Mouse (Mus musculus) liver, embryonic 13.5 days (tissue): ENCODE measurements around the gene Nek8. TPM values are rescaled to one million over a fixed set of nuclear protein-coding genes. Genes with fewer than 3 reads are reported as not detected.
A peak's percentile ranks its signal among the peaks of the same experiment; 100 is the strongest.

Experiments
- ATAC-seq: fragments of 200-750 bp; cut with Nextera tagmentation; 2 replicates; pipeline ENCODE4 v1.8.0; 2017; ENCODE audit warnings: low read depth, mild to moderate bottlenecking, moderate number of reproducible peaks, moderate library complexity
- DNase-seq: peaks from one replicate; pipeline ENCODE4 v3.0.0; 2022
- H3K27ac ChIP-seq: fragments of 300-500 bp; sonication (generic); 2 replicates; pipeline ENCODE4 v1.5.1; 2015; ENCODE audit warnings: moderate library complexity, mild to moderate bottlenecking, inconsistent platforms
- H3K27me3 ChIP-seq: fragments of 300-500 bp; sonication (generic); 2 replicates; pipeline ENCODE4 v1.6.1; 2015; ENCODE audit warnings: mild to moderate bottlenecking, inconsistent platforms
- H3K36me3 ChIP-seq: fragments of 300-500 bp; sonication (generic); 2 replicates; pipeline ENCODE4 v1.6.1; 2015; ENCODE audit warnings: mild to moderate bottlenecking, inconsistent platforms
- H3K4me1 ChIP-seq: fragments of 300-500 bp; sonication (generic); replicated peaks from 2 replicates; pipeline ENCODE4 v1.6.1; 2015; ENCODE audit warnings: inconsistent platforms
- H3K4me2 ChIP-seq: fragments of 300-500 bp; sonication (generic); 2 replicates; pipeline ENCODE4 v1.6.1; 2015; ENCODE audit warnings: inconsistent platforms, mild to moderate bottlenecking, moderate library complexity
- H3K4me3 ChIP-seq: fragments of 300-500 bp; sonication (generic); replicated peaks from 2 replicates; pipeline ENCODE4 v1.5.1; 2015; ENCODE audit warnings: mild to moderate bottlenecking, inconsistent platforms
- H3K9ac ChIP-seq: fragments of 300-500 bp; sonication (generic); 2 replicates; pipeline ENCODE4 v1.6.1; 2015; ENCODE audit warnings: mild to moderate bottlenecking, inconsistent platforms
- H3K9me3 ChIP-seq: fragments of 300-500 bp; sonication (generic); replicated peaks from 2 replicates; pipeline ENCODE4 v1.6.1; 2016; ENCODE audit warnings: inconsistent platforms
- WGBS: fragments of 180-500 bp; shearing (Covaris S2); methylation state at CpG from one replicate; pipeline ENCODE4 v1.1.7; 2015; ENCODE audit not compliant: insufficient replicate concordance; 5-methylcytosine and 5-hydroxymethylcytosine counted together
- polyA plus RNA-seq: library from polyadenylated mRNA; unstranded; fragments of >200 nt; fragmentation: Nextera tagmentation; extraction: Ambion mirVana; gene quantifications from 2 replicates; pipeline ENCODE4 v1.2.1, GENCODE M21; 2015

Gene Nek8
- polyA plus RNA-seq, result 8.9 and 9.2 TPM in 2 replicates

- under 1% methylated on average over 32 of the region's 32 CpGs for WGBS
These were observed at the start of gene Nek8, which contains the start of gene Tlcd1 for GRCm38 (mm10) chr11:78176402-78176862. Gene Nek8, minus strand, starts transcription at chr11:78176675. Gene Tlcd1, plus strand, starts transcription at chr11:78176711.

GRCm38 (mm10) chr11:78223586-78223985 lies 47.1 kb upstream of the Nek8 start:
- H3K36me3 ChIP-seq, result peaks cover 98% of the 10 kb centered on the region
- H3K9me3 ChIP-seq, result no peaks in the 10 kb centered on the region
- H3K4me3 ChIP-seq, result no peak overlapping the region
- H3K4me2 ChIP-seq, result no peak overlapping the region
- H3K9ac ChIP-seq, result no peak overlapping the region
- DNase-seq (no peak), ATAC-seq (no peak)
- no peaks in the 10 kb centered on the region for H3K27me3 ChIP-seq
- 80% methylated on average over 4 of the region's 4 CpGs for WGBS
- H3K4me1 ChIP-seq, result no peaks in the 10 kb centered on the region
- H3K27ac ChIP-seq, result no peak overlapping the region

More at GRCm38 (mm10) chr11:78176402-78176862, at the start of gene Nek8, which contains the start of gene Tlcd1:
- Histone ChIP-seq H3K36me3 (peaks cover 31% of the 10 kb centered on the region), H3K27ac (peak within 1 kb of the TSS; percentile 100), H3K9ac (peak within 1 kb of the TSS; percentile 99), H3K27me3 (no peaks in the 10 kb centered on the region), H3K4me2 (peak within 1 kb of the TSS; percentile 81), H3K9me3 (no peaks in the 10 kb centered on the region), H3K4me3 (peak within 1 kb of the TSS; percentile 94), H3K4me1 (peaks cover 68% of the 10 kb centered on the region)
- ATAC-seq (peak; percentile 26), DNase-seq (peak; percentile 97)

- Histone ChIP-seq H3K27ac (no peak overlapping the region), H3K4me2 (no peak overlapping the region), H3K9ac (no peak overlapping the region), H3K4me1 (no peaks in the 10 kb centered on the region), H3K9me3 (no peaks in the 10 kb centered on the region), H3K4me3 (no peak overlapping the region), H3K27me3 (no peaks in the 10 kb centered on the region), H3K36me3 (peaks cover 98% of the 10 kb centered on the region)
- ATAC-seq (no peak), DNase-seq (no peak)
- 85% methylated on average over 11 of the region's 11 CpGs for WGBS
These were observed 39.3 kb upstream of the Nek8 start for GRCm38 (mm10) chr11:78215709-78216317.

GRCm38 (mm10) chr11:78213086-78213817 lies 36.8 kb upstream of the Nek8 start:
- H3K9me3 ChIP-seq, result no peaks in the 10 kb centered on the region
- ATAC-seq (no peak), DNase-seq (no peak)
- no peaks in the 10 kb centered on the region for H3K4me1 ChIP-seq
- WGBS, result 65% methylated on average over 14 of the region's 14 CpGs
- no peak overlapping the region for H3K9ac ChIP-seq
- no peak overlapping the region for H3K27ac ChIP-seq
- peaks cover 98% of the 10 kb centered on the region for H3K36me3 ChIP-seq
- H3K4me2 ChIP-seq, result no peak overlapping the region
- H3K4me3 ChIP-seq, result no peak overlapping the region
- H3K27me3 ChIP-seq, result no peaks in the 10 kb centered on the region

GRCm38 (mm10) chr11:78211513-78211912 lies 35.0 kb upstream of the Nek8 start:
- no peak for ATAC-seq
- Histone ChIP-seq H3K4me2 (no peak overlapping the region), H3K4me1 (no peaks in the 10 kb centered on the region), H3K27me3 (no peaks in the 10 kb centered on the region), H3K9me3 (no peaks in the 10 kb centered on the region), H3K36me3 (peaks cover 99% of the 10 kb centered on the region), H3K9ac (no peak overlapping the region), H3K27ac (no peak overlapping the region), H3K4me3 (no peak overlapping the region)
- DNase-seq, result no peak
- WGBS, result 84% methylated on average over 5 of the region's 5 CpGs

- no peaks in the 10 kb centered on the region for H3K9me3 ChIP-seq
- no peak overlapping the region for H3K9ac ChIP-seq
- peaks cover 99% of the 10 kb centered on the region for H3K36me3 ChIP-seq
- no peak overlapping the region for H3K4me3 ChIP-seq
- no peak; the same call in 1 of the 2 replicates for ATAC-seq
- no peak overlapping the region for H3K4me2 ChIP-seq
- no peaks in the 10 kb centered on the region for H3K4me1 ChIP-seq
- no peak overlapping the region for H3K27ac ChIP-seq
- WGBS, result 72% methylated on average over 7 of the region's 7 CpGs
- no peak for DNase-seq
- no peaks in the 10 kb centered on the region for H3K27me3 ChIP-seq
These were observed 34.1 kb upstream of the Nek8 start for GRCm38 (mm10) chr11:78210615-78211014.

GRCm38 (mm10) chr11:78209886-78210285 lies 33.4 kb upstream of the Nek8 start:
- Histone ChIP-seq H3K4me3 (no peak overlapping the region), H3K27me3 (no peaks in the 10 kb centered on the region), H3K36me3 (peaks cover 98% of the 10 kb centered on the region), H3K4me1 (no peaks in the 10 kb centered on the region), H3K27ac (no peak overlapping the region), H3K9ac (no peak overlapping the region), H3K4me2 (no peak overlapping the region), H3K9me3 (no peaks in the 10 kb centered on the region)
- WGBS, result 79% methylated on average over 6 of the region's 6 CpGs
- ATAC-seq (no peak), DNase-seq (no peak)

- Histone ChIP-seq H3K9ac (no peak overlapping the region), H3K4me2 (no peak overlapping the region), H3K27ac (no peak overlapping the region), H3K4me3 (no peak overlapping the region), H3K27me3 (no peaks in the 10 kb centered on the region), H3K36me3 (peaks cover 81% of the 10 kb centered on the region), H3K4me1 (peaks cover 5% of the 10 kb centered on the region; the same call in 1 of the 2 replicates), H3K9me3 (no peaks in the 10 kb centered on the region)
- WGBS, result 86% methylated on average over 7 of the region's 7 CpGs
- ATAC-seq, result no peak
- DNase-seq, result no peak
These were observed 30.7 kb upstream of the Nek8 start for GRCm38 (mm10) chr11:78207190-78207589.

- no peak overlapping the region for H3K4me2 ChIP-seq
- DNase-seq, result no peak
- ATAC-seq, result no peak
- peaks cover 64% of the 10 kb centered on the region for H3K36me3 ChIP-seq
- WGBS, result 82% methylated on average over 13 of the region's 13 CpGs
- no peak overlapping the region for H3K9ac ChIP-seq
- H3K27me3 ChIP-seq, result no peaks in the 10 kb centered on the region
- no peaks in the 10 kb centered on the region for H3K9me3 ChIP-seq
- H3K4me1 ChIP-seq, result peaks cover 5% of the 10 kb centered on the region; the same call in 1 of the 2 replicates
- no peak overlapping the region for H3K27ac ChIP-seq
- H3K4me3 ChIP-seq, result no peak overlapping the region
These were observed 29.1 kb upstream of the Nek8 start for GRCm38 (mm10) chr11:78205361-78206206.

- Histone ChIP-seq H3K4me1 (peaks cover 5% of the 10 kb centered on the region; the same call in 1 of the 2 replicates), H3K4me2 (no peak overlapping the region), H3K27ac (no peak overlapping the region), H3K4me3 (no peak overlapping the region), H3K9me3 (no peaks in the 10 kb centered on the region), H3K27me3 (no peaks in the 10 kb centered on the region), H3K9ac (no peak overlapping the region), H3K36me3 (peaks cover 52% of the 10 kb centered on the region)
- DNase-seq, result no peak
- ATAC-seq, result no peak
- 83% methylated on average over 6 of the region's 6 CpGs for WGBS
These were observed 27.8 kb upstream of the Nek8 start for GRCm38 (mm10) chr11:78204287-78204686.

- Histone ChIP-seq H3K4me1 (peaks cover 5% of the 10 kb centered on the region; the same call in 1 of the 2 replicates), H3K9ac (no peak overlapping the region), H3K27me3 (no peaks in the 10 kb centered on the region), H3K27ac (no peak overlapping the region), H3K36me3 (peaks cover 32% of the 10 kb centered on the region), H3K4me2 (peak overlapping the region; percentile 5; the same call in 1 of the 2 replicates), H3K4me3 (no peak overlapping the region), H3K9me3 (no peaks in the 10 kb centered on the region)
- no peak for ATAC-seq
- WGBS, result 80% methylated on average over 3 of the region's 3 CpGs
- no peak for DNase-seq
These were observed 25.9 kb upstream of the Nek8 start for GRCm38 (mm10) chr11:78202372-78202771.
